Mouse (Mus musculus) hindbrain, postnatal 0 days (tissue): ENCODE data around the gene Oxtr. TPM values are rescaled to one million over a fixed set of nuclear protein-coding genes. Genes with fewer than 3 reads are reported as not detected.

Experiments used
- ATAC-seq: fragments of 200-750 bp; cut with Nextera tagmentation; 2 replicates; pipeline ENCODE4 v1.8.0; 2017; ENCODE audit warnings: mild to moderate bottlenecking, moderate TSS enrichment, moderate library complexity
- DNase-seq: peaks from one replicate; pipeline ENCODE4 v3.0.0-alpha.2; 2015; ENCODE audit warnings: low spot score
- H3K27ac ChIP-seq: fragments of 300-500 bp; sonication (generic); 2 replicates; pipeline ENCODE4 v1.5.1; 2014; ENCODE audit warnings: mild to moderate bottlenecking
- H3K27me3 ChIP-seq: fragments of 300-500 bp; sonication (generic); 2 replicates; pipeline ENCODE4 v1.6.1; 2014; ENCODE audit warnings: low read length, mixed read lengths; ENCODE audit not compliant: insufficient read depth
- H3K36me3 ChIP-seq: fragments of 300-500 bp; sonication (generic); 2 replicates; pipeline ENCODE4 v1.6.1; 2014; ENCODE audit warnings: low read length, mixed read lengths; ENCODE audit not compliant: insufficient read depth
- H3K4me1 ChIP-seq: fragments of 300-500 bp; sonication (generic); 2 replicates; pipeline ENCODE4 v1.6.1; 2014; ENCODE audit warnings: antibody characterized with exemption, low read length, mixed read lengths; ENCODE audit not compliant: insufficient read depth
- H3K4me2 ChIP-seq: fragments of 300-500 bp; sonication (generic); 2 replicates; pipeline ENCODE4 v1.6.1; 2014; ENCODE audit warnings: low read depth, mild to moderate bottlenecking, low read length, moderate library complexity, mixed read lengths
- H3K4me3 ChIP-seq: fragments of 300-500 bp; sonication (generic); 2 replicates; pipeline ENCODE4 v1.5.1; 2014; ENCODE audit warnings: low read length
- H3K9ac ChIP-seq: fragments of 300-500 bp; sonication (generic); replicated peaks from 2 replicates; pipeline ENCODE4 v1.6.1; 2014; ENCODE audit warnings: mild to moderate bottlenecking, low read length, moderate library complexity, mixed read lengths
- H3K9me3 ChIP-seq: fragments of 300-500 bp; sonication (generic); 2 replicates; pipeline ENCODE4 v1.6.1; 2016; ENCODE audit warnings: low read length, mixed read lengths
- CTCF ChIP-seq: IDR thresholded peaks from 2 replicates; pipeline ENCODE4 v1.5.1; 2016; ENCODE audit warnings: antibody characterized with exemption, control low read depth, low read depth
- WGBS: fragments of 180-500 bp; shearing (Covaris S2); extraction: QIAGEN DNeasy Blood & Tissue Kit; methylation state at CpG from one replicate; pipeline ENCODE4 v1.1.7; 2014; 5-methylcytosine and 5-hydroxymethylcytosine counted together
- polyA plus RNA-seq: library from polyadenylated mRNA; unstranded; fragments of >200 nt; fragmentation: Nextera tagmentation; extraction: Ambion mirVana; gene quantifications from 2 replicates; pipeline ENCODE4 v1.2.1, GENCODE M21; 2015
- total RNA-seq: library from RNA; depleted of rRNA; stranded (reverse); fragments of >200 nt; gene quantifications from 2 replicates; pipeline ENCODE4 v1.2.3, GENCODE M21; 2014

Gene Oxtr
- total and polyA plus RNA-seq, 2 experiments from 2014 or later, result 2.7 to 5.2 TPM

GRCm38 (mm10) chr6:112510346-112510745 lies 20.6 kb upstream of the Oxtr start:
- no peak for TF ChIP-seq CTCF
- no peaks in the 10 kb centered on the region for H3K36me3 ChIP-seq
- no peaks in the 10 kb centered on the region for H3K4me1 ChIP-seq
- no peaks in the 10 kb centered on the region for H3K9me3 ChIP-seq
- no peak overlapping the region for H3K9ac ChIP-seq
- no peak overlapping the region for H3K27ac ChIP-seq
- peak; percentile 75 for DNase-seq
- H3K4me3 ChIP-seq, result no peak overlapping the region
- WGBS, result 11% methylated on average over 4 of the region's 4 CpGs
- peak; percentile 84 for ATAC-seq
- 0 out of 2 replicates have a peak, but pooled peaks cover 4% of the 10 kb centered on the region for H3K27me3 ChIP-seq
- H3K4me2 ChIP-seq, result 0 out of 2 replicates have a peak overlapping the region, but pooled peaks have one; percentile 5

- H3K27me3 ChIP-seq, result 0 out of 2 replicates have a peak, but pooled peaks cover 2% of the 10 kb centered on the region
- no peaks in the 10 kb centered on the region for H3K36me3 ChIP-seq
- H3K9ac ChIP-seq, result no peak overlapping the region
- DNase-seq (peak; percentile 11), ATAC-seq (0 out of 2 replicates have a peak, but pooled peaks have one; percentile 21)
- no peak for TF ChIP-seq CTCF
- no peak overlapping the region for H3K4me2 ChIP-seq
- H3K27ac ChIP-seq, result no peak overlapping the region; the same call in 1 of the 2 replicates
- no peaks in the 10 kb centered on the region for H3K9me3 ChIP-seq
- H3K4me3 ChIP-seq, result no peak overlapping the region
- 44% methylated on average over 2 of the region's 2 CpGs for WGBS
- no peaks in the 10 kb centered on the region for H3K4me1 ChIP-seq
These were observed 19.9 kb upstream of the Oxtr start for GRCm38 (mm10) chr6:112509590-112510131.

- WGBS, result 83% methylated on average over 2 of the region's 2 CpGs
- ATAC-seq (no peak), DNase-seq (no peak)
- no peaks in the 10 kb centered on the region for H3K9me3 ChIP-seq
- no peaks in the 10 kb centered on the region for H3K36me3 ChIP-seq
- H3K27ac ChIP-seq, result no peak overlapping the region
- TF ChIP-seq CTCF, result no peak
- H3K4me3 ChIP-seq, result no peak overlapping the region
- H3K4me1 ChIP-seq, result no peaks in the 10 kb centered on the region
- no peaks in the 10 kb centered on the region for H3K27me3 ChIP-seq
- H3K9ac ChIP-seq, result no peak overlapping the region
- no peak overlapping the region for H3K4me2 ChIP-seq
These were observed 17.9 kb upstream of the Oxtr start for GRCm38 (mm10) chr6:112507617-112508016.

- Histone ChIP-seq H3K9me3 (no peaks in the 10 kb centered on the region), H3K36me3 (no peaks in the 10 kb centered on the region), H3K9ac (no peak overlapping the region), H3K4me3 (no peak overlapping the region), H3K4me2 (no peak overlapping the region), H3K4me1 (no peaks in the 10 kb centered on the region), H3K27me3 (no peaks in the 10 kb centered on the region), H3K27ac (no peak overlapping the region)
- no peak for TF ChIP-seq CTCF
- ATAC-seq (no peak), DNase-seq (peak; percentile 44)
- WGBS, result 63% methylated on average over 2 of the region's 2 CpGs
These were observed 11.4 kb upstream of the Oxtr start for GRCm38 (mm10) chr6:112501156-112501555.

- Histone ChIP-seq H3K27me3 (no peaks in the 10 kb centered on the region), H3K4me1 (no peaks in the 10 kb centered on the region), H3K9ac (no peak overlapping the region)
These were observed 9.7 kb upstream of the Oxtr start for GRCm38 (mm10) chr6:112499456-112499855.

GRCm38 (mm10) chr6:112498716-112499115 lies 9.0 kb upstream of the Oxtr start:
- no peaks in the 10 kb centered on the region for H3K9me3 ChIP-seq
- H3K4me1 ChIP-seq, result no peaks in the 10 kb centered on the region
- DNase-seq (no peak), ATAC-seq (no peak)
- no peak overlapping the region for H3K4me3 ChIP-seq
- H3K9ac ChIP-seq, result no peak overlapping the region
- no peaks in the 10 kb centered on the region for H3K27me3 ChIP-seq
- no peaks in the 10 kb centered on the region for H3K36me3 ChIP-seq
- no peak for TF ChIP-seq CTCF
- H3K27ac ChIP-seq, result no peak overlapping the region
- no peak overlapping the region for H3K4me2 ChIP-seq
- 92% methylated on average over 3 of the region's 3 CpGs for WGBS

More at GRCm38 (mm10) chr6:112499456-112499855, 9.7 kb upstream of the Oxtr start:
- Histone ChIP-seq H3K4me3 (no peak overlapping the region), H3K36me3 (no peaks in the 10 kb centered on the region), H3K27ac (no peak overlapping the region), H3K9me3 (no peaks in the 10 kb centered on the region), H3K4me2 (no peak overlapping the region)
- DNase-seq (no peak), ATAC-seq (no peak)
- WGBS, result 78% methylated on average over 2 of the region's 2 CpGs
- no peak for TF ChIP-seq CTCF

- TF ChIP-seq CTCF, result no peak
- H3K4me1 ChIP-seq, result no peaks in the 10 kb centered on the region
- H3K4me2 ChIP-seq, result no peak overlapping the region
- H3K36me3 ChIP-seq, result no peaks in the 10 kb centered on the region
- WGBS, result 72% methylated on average over 2 of the region's 2 CpGs
- H3K27me3 ChIP-seq, result no peaks in the 10 kb centered on the region
- H3K9ac ChIP-seq, result no peak overlapping the region
- DNase-seq (no peak), ATAC-seq (no peak)
- H3K27ac ChIP-seq, result no peak overlapping the region
- H3K4me3 ChIP-seq, result no peak overlapping the region
- no peaks in the 10 kb centered on the region for H3K9me3 ChIP-seq
These were observed 7.7 kb upstream of the Oxtr start for GRCm38 (mm10) chr6:112497456-112497855.
